Comparison of ENCODE assay signal across 28 mouse cellular contexts in the genomic region with DNA sequence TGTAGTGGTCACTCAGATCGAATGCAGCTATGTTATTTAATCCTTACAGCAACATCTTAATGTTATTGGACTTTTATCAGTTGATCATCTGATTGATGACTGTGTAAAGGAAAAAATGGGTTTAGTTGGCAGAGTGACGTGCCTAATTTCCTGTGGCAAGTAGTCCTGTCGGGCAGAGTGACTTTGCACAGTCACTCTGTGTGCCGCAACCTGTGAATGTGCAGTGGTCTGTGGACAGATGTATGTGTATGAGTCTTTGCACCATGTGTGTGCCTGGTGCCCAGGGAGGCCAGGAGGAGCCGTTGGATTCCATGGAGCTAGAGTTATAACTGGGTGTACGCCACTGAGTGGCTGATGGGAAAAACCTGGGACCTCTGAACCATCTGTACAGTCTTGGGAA. TPM values are rescaled to one million over a fixed set of nuclear protein-coding genes. Genes with fewer than 3 reads are reported as not detected.
"Had no signal": no experiment of that assay in that cellular context is flagged by ENCODE, and none has a peak within 500 bp of the region (broad histone marks: within the 10 kb centered on the region; RNA-seq: fewer than 3 reads in every experiment).

No protein-coding gene starts in this region.

- H3K27ac ChIP-seq: layer of hippocampus, adult 2 months; limb, embryonic 10.5 days; limb, embryonic 13.5 days; liver, embryonic 12.5 days; liver, embryonic 15.5 days; lung, embryonic 15.5 days; midbrain, embryonic 10.5 days; neural tube, embryonic 12.5 days; neural tube, embryonic 15.5 days had no signal

- H3K36me3 ChIP-seq: limb, embryonic 10.5 days; limb, embryonic 13.5 days; liver, embryonic 12.5 days; liver, embryonic 15.5 days; lung, embryonic 15.5 days; midbrain, embryonic 10.5 days; neural tube, embryonic 12.5 days; neural tube, embryonic 15.5 days had no signal

- H3K4me3 ChIP-seq: layer of hippocampus, adult 2 months; limb, embryonic 10.5 days; limb, embryonic 13.5 days; liver, embryonic 12.5 days; liver, embryonic 15.5 days; lung, embryonic 15.5 days; midbrain, embryonic 10.5 days; neural tube, embryonic 12.5 days; neural tube, embryonic 15.5 days had no signal

- H3K4me2 ChIP-seq: limb, embryonic 13.5 days; liver, embryonic 12.5 days; liver, embryonic 15.5 days; lung, embryonic 15.5 days; neural tube, embryonic 12.5 days; neural tube, embryonic 15.5 days had no signal

- H3K9ac ChIP-seq: limb, embryonic 13.5 days; liver, embryonic 12.5 days; liver, embryonic 15.5 days; lung, embryonic 15.5 days; neural tube, embryonic 12.5 days; neural tube, embryonic 15.5 days had no signal

- ATAC-seq: intestine, embryonic 16.5 days; liver, embryonic 12.5 days had no signal

- H3K9me3 ChIP-seq: limb, embryonic 10.5 days; liver, embryonic 12.5 days; liver, embryonic 15.5 days; lung, embryonic 15.5 days; midbrain, embryonic 10.5 days; neural tube, embryonic 12.5 days; neural tube, embryonic 15.5 days had no signal

- DNase-seq: kidney, adult 18-20 months; kidney, adult 9 months; kidney, postnatal 14 days; layer of hippocampus, adult 9-11 months; liver; lung, adult 18-20 months; lung, postnatal 10 days; lung, postnatal 36 days; midbrain, embryonic 14.5 days; right cerebral cortex, adult 18-20 months; right cerebral cortex, postnatal 25 days; thymus, postnatal 25 days had no signal

- H3K4me1 ChIP-seq: limb, embryonic 10.5 days; liver, embryonic 12.5 days; liver, embryonic 15.5 days; midbrain, embryonic 10.5 days; neural tube, embryonic 12.5 days had no signal

- H3K27me3 ChIP-seq: limb, embryonic 13.5 days; liver, embryonic 12.5 days; liver, embryonic 15.5 days; lung, embryonic 15.5 days; neural tube, embryonic 12.5 days; neural tube, embryonic 15.5 days had no signal

RNA-seq across cellular contexts. Expression of gene Tdrd9, which starts 3.2 kb away (rescaled TPM):
- polyA plus RNA-seq: lung, embryonic 15.5 days; spleen, adult 2 months had no signal

RNA-seq across cellular contexts. Expression of gene Rd3l, which starts 6.5 kb away (rescaled TPM):
- total RNA-seq: layer of hippocampus, adult 2 months; layer of hippocampus, postnatal 25 days had no signal
- polyA plus RNA-seq: intestine, embryonic 16.5 days; kidney, embryonic 16.5 days; large intestine, adult 2 months; limb, embryonic 10.5 days; limb, embryonic 13.5 days; liver, embryonic 12.5 days; liver, embryonic 15.5 days; lung, embryonic 15.5 days; midbrain, embryonic 10.5 days; midbrain, embryonic 14.5 days; neural tube, embryonic 12.5 days; neural tube, embryonic 15.5 days; spleen, adult 2 months; stomach, embryonic 16.5 days; thymus, postnatal 0 days had no signal
